Mouse (Mus musculus): ENCODE measurements around the gene Wdr3.

Gene Wdr3

GRCm38 (mm10) chr3:100102386-100103092, 59.7 kb downstream of the Wdr3 start:
- no peak for TF ChIP-seq GATA4 (IDR thresholded peaks at IDR 0.05; ENCODE audit: insufficient replicate concordance, low read length)
